Mouse (Mus musculus) forebrain, embryonic 15.5 days (tissue): ENCODE results near the gene Gm14322. TPM values are rescaled to one million over a fixed set of nuclear protein-coding genes. Genes with fewer than 3 reads are reported as not detected.
"Not testable (repeated sequence)": the region's sequence is repeated elsewhere in the genome, so short reads cannot be mapped to it uniquely, and the experiment has no call there.

Experiments
- ATAC-seq: fragments of 200-750 bp; cut with Nextera tagmentation; replicated peaks from 2 replicates; pipeline ENCODE4 v1.8.0; 2017; ENCODE audit warnings: mild to moderate bottlenecking, moderate TSS enrichment, moderate library complexity
- H3K27ac ChIP-seq: fragments of 300-500 bp; sonication (generic); replicated peaks from 2 replicates; pipeline ENCODE4 v1.5.1; 2015; ENCODE audit warnings: mild to moderate bottlenecking, inconsistent platforms
- H3K27me3 ChIP-seq: fragments of 300-500 bp; sonication (generic); 2 replicates; pipeline ENCODE4 v1.6.1; 2015; ENCODE audit warnings: inconsistent platforms
- H3K36me3 ChIP-seq: fragments of 300-500 bp; sonication (generic); 2 replicates; pipeline ENCODE4 v1.6.1; 2015; ENCODE audit warnings: mild to moderate bottlenecking, inconsistent platforms
- H3K4me1 ChIP-seq: fragments of 300-500 bp; sonication (generic); 2 replicates; pipeline ENCODE4 v1.6.1; 2015; ENCODE audit warnings: inconsistent platforms
- H3K4me2 ChIP-seq: fragments of 300-500 bp; sonication (generic); replicated peaks from 2 replicates; pipeline ENCODE4 v1.6.1; 2015; ENCODE audit warnings: mild to moderate bottlenecking, inconsistent platforms
- H3K4me3 ChIP-seq: fragments of 300-500 bp; sonication (generic); 2 replicates; pipeline ENCODE4 v1.5.1; 2015; ENCODE audit warnings: mild to moderate bottlenecking, inconsistent platforms
- H3K9ac ChIP-seq: fragments of 300-500 bp; sonication (generic); replicated peaks from 2 replicates; pipeline ENCODE4 v1.6.1; 2015; ENCODE audit warnings: mild to moderate bottlenecking, inconsistent platforms
- H3K9me3 ChIP-seq: fragments of 300-500 bp; sonication (generic); 2 replicates; pipeline ENCODE4 v1.6.1; 2016; ENCODE audit warnings: inconsistent platforms
- WGBS: fragments of 180-500 bp; shearing (Covaris S2); methylation state at CpG from one replicate; pipeline ENCODE4 v1.1.7; 2015; ENCODE audit warnings: mixed read lengths; 5-methylcytosine and 5-hydroxymethylcytosine counted together
- polyA plus RNA-seq: library from polyadenylated mRNA; unstranded; fragments of >200 nt; fragmentation: Nextera tagmentation; extraction: Ambion mirVana; gene quantifications from 2 replicates; pipeline ENCODE4 v1.2.1, GENCODE M21; 2015

The Gm14322 gene
- polyA plus RNA-seq, result 7.8 and 9.1 TPM in 2 replicates

- not testable (repeated sequence) for ATAC-seq, H3K27ac ChIP-seq, H3K9ac ChIP-seq, H3K27me3 ChIP-seq, H3K4me1 ChIP-seq, H3K36me3 ChIP-seq, H3K9me3 ChIP-seq
- 21% methylated on average over 9 of the region's 9 CpGs for WGBS
- Histone ChIP-seq H3K4me3 (peak within 1 kb of the TSS; percentile 41), H3K4me2 (peak within 1 kb of the TSS; percentile 31)
Measured at GRCm38 (mm10) chr2:177758941-177759558, at the start of gene Gm14322. Gm14322 (plus strand) TSS chr2:177759288.

GRCm38 (mm10) chr2:177741487-177741886 lies 17.6 kb upstream of the Gm14322 start:
- not testable (repeated sequence) for H3K36me3 ChIP-seq, H3K4me2 ChIP-seq, H3K9me3 ChIP-seq, H3K27ac ChIP-seq, H3K27me3 ChIP-seq, ATAC-seq, H3K4me1 ChIP-seq, H3K9ac ChIP-seq, H3K4me3 ChIP-seq
- WGBS, result 66% methylated on average over 4 of the region's 10 CpGs

GRCm38 (mm10) chr2:177787351-177787750 lies 28.3 kb downstream of the Gm14322 start:
- not testable (repeated sequence) for ATAC-seq, H3K4me2 ChIP-seq
- WGBS, result 83% methylated on average over 1 of the region's 1 CpGs

GRCm38 (mm10) chr2:177806170-177806569 lies 47.1 kb downstream of the Gm14322 start:
- WGBS, result 92% methylated on average over 2 of the region's 2 CpGs
- not testable (repeated sequence) for H3K9me3 ChIP-seq, H3K4me3 ChIP-seq, H3K27ac ChIP-seq, H3K4me2 ChIP-seq, ATAC-seq, H3K27me3 ChIP-seq, H3K36me3 ChIP-seq, H3K4me1 ChIP-seq, H3K9ac ChIP-seq

More at GRCm38 (mm10) chr2:177787351-177787750, 28.3 kb downstream of the Gm14322 start:
- H3K9me3 ChIP-seq, H3K4me1 ChIP-seq, H3K36me3 ChIP-seq, H3K9ac ChIP-seq, H3K27me3 ChIP-seq, H3K27ac ChIP-seq, H3K4me3 ChIP-seq: not testable (repeated sequence)

Other genes starting within 250 kb of the Gm14322 start
- not detected in 2 replicates for gene Gm14406, start 181.1 kb upstream of the Gm14322 start, polyA plus RNA-seq
- gene Gm14325, start 81.0 kb downstream of the Gm14322 start, polyA plus RNA-seq, result 33.5 and 35.4 TPM in 2 replicates
- 2.3 and 2.4 TPM in 2 replicates for gene Gm14327, start 137.8 kb downstream of the Gm14322 start, polyA plus RNA-seq
- gene Zfp972, start 166.3 kb downstream of the Gm14322 start, polyA plus RNA-seq, result 0.61 and 0.67 TPM in 2 replicates
- gene Gm14326, start 198.0 kb downstream of the Gm14322 start, polyA plus RNA-seq, result 14.4 and 14.5 TPM in 2 replicates